Mouse (Mus musculus): ENCODE results near the gene Ermp1. TPM values are rescaled to one million over a fixed set of nuclear protein-coding genes. Genes with fewer than 3 reads are reported as not detected.
A peak's percentile ranks its signal among the peaks of the same experiment; 100 is the strongest.
"Not testable (repeated sequence)": the region's sequence is repeated elsewhere in the genome, so short reads cannot be mapped to it uniquely, and the experiment has no call there.

Ermp1 gene
- polyA plus RNA-seq, 1 experiment = 11.7 TPM

- Histone ChIP-seq H3K27ac (ENCODE audit: insufficient read depth, low read depth, low read length) (no peak overlapping the region), H3K4me1 (ENCODE audit: control insufficient read depth, insufficient read depth, low read length) (0 out of 2 replicates have a peak, but pooled peaks cover 4% of the 10 kb centered on the region), H3K4me3 (ENCODE audit: insufficient read depth, low read length) (no peak overlapping the region)
- TF ChIP-seq CTCF (IDR thresholded peaks at IDR 0.05; ENCODE audit: low read depth, low read length) (no peak), POLR2A (IDR thresholded peaks at IDR 0.05; ENCODE audit: borderline replicate concordance, low read depth, low read length) (no peak)
Measured at GRCm38 (mm10) chr19:29608212-29608611, 40.0 kb downstream of the Ermp1 start.

GRCm38 (mm10) chr19:29607521-29607920 lies 40.7 kb downstream of the Ermp1 start:
- TF ChIP-seq CTCF (IDR thresholded peaks at IDR 0.05; ENCODE audit: low read depth, low read length) (no peak), POLR2A (IDR thresholded peaks at IDR 0.05; ENCODE audit: borderline replicate concordance, low read depth, low read length) (no peak)
- Histone ChIP-seq H3K27ac (ENCODE audit: insufficient read depth, low read depth, low read length) (no peak overlapping the region), H3K4me1 (ENCODE audit: control insufficient read depth, insufficient read depth, low read length) (0 out of 2 replicates have a peak, but pooled peaks cover 4% of the 10 kb centered on the region), H3K4me3 (ENCODE audit: insufficient read depth, low read length) (no peak overlapping the region)

- no peak overlapping the region for H3K4me3 ChIP-seq (ENCODE audit: insufficient read depth, low read length)
- no peak overlapping the region for H3K27ac ChIP-seq (ENCODE audit: insufficient read depth, low read depth, low read length)
- TF ChIP-seq POLR2A (IDR thresholded peaks at IDR 0.05; ENCODE audit: borderline replicate concordance, low read depth, low read length) (no peak), CTCF (IDR thresholded peaks at IDR 0.05; ENCODE audit: low read depth, low read length) (no peak)
- 0 out of 2 replicates have a peak, but pooled peaks cover 4% of the 10 kb centered on the region for H3K4me1 ChIP-seq (ENCODE audit: control insufficient read depth, insufficient read depth, low read length)
Measured at GRCm38 (mm10) chr19:29604653-29605052, 43.6 kb downstream of the Ermp1 start.

- H3K27ac ChIP-seq (ENCODE audit: insufficient read depth, low read depth, low read length) = no peak overlapping the region
- H3K4me1 ChIP-seq (ENCODE audit: control insufficient read depth, insufficient read depth, low read length) = no peaks in the 10 kb centered on the region
- TF ChIP-seq POLR2A (IDR thresholded peaks at IDR 0.05; ENCODE audit: borderline replicate concordance, low read depth, low read length) (no peak), CTCF (IDR thresholded peaks at IDR 0.05; ENCODE audit: low read depth, low read length) (no peak)
- no peak overlapping the region for H3K4me3 ChIP-seq (ENCODE audit: insufficient read depth, low read length)
Measured at GRCm38 (mm10) chr19:29603548-29604353, 44.5 kb downstream of the Ermp1 start.

GRCm38 (mm10) chr19:29598981-29599380 lies 49.2 kb downstream of the Ermp1 start:
- no peaks in the 10 kb centered on the region for H3K4me1 ChIP-seq (ENCODE audit: control insufficient read depth, insufficient read depth, low read length)
- H3K27ac ChIP-seq (ENCODE audit: insufficient read depth, low read depth, low read length) = no peak overlapping the region
- TF ChIP-seq POLR2A (IDR thresholded peaks at IDR 0.05; ENCODE audit: borderline replicate concordance, low read depth, low read length) (no peak), CTCF (IDR thresholded peaks at IDR 0.05; ENCODE audit: low read depth, low read length) (no peak)

GRCm38 (mm10) chr19:29596985-29597384 lies 51.2 kb downstream of the Ermp1 start:
- Histone ChIP-seq H3K4me1 (ENCODE audit: control insufficient read depth, insufficient read depth, low read length) (no peaks in the 10 kb centered on the region), H3K4me3 (ENCODE audit: insufficient read depth, low read length) (no peak overlapping the region), H3K27ac (ENCODE audit: insufficient read depth, low read depth, low read length) (no peak overlapping the region)
- TF ChIP-seq CTCF (IDR thresholded peaks at IDR 0.05; ENCODE audit: low read depth, low read length) (peak; percentile 43), POLR2A (IDR thresholded peaks at IDR 0.05; ENCODE audit: borderline replicate concordance, low read depth, low read length) (no peak)

More at GRCm38 (mm10) chr19:29598981-29599380, 49.2 kb downstream of the Ermp1 start:
- H3K4me3 ChIP-seq (ENCODE audit: insufficient read depth, low read length) = no peak overlapping the region

GRCm38 (mm10) chr19:29596276-29596675 lies 51.9 kb downstream of the Ermp1 start:
- H3K4me1 ChIP-seq (ENCODE audit: control insufficient read depth, insufficient read depth, low read length) = no peaks in the 10 kb centered on the region
- no peak overlapping the region for H3K27ac ChIP-seq (ENCODE audit: insufficient read depth, low read depth, low read length)
- H3K4me3 ChIP-seq (ENCODE audit: insufficient read depth, low read length) = no peak overlapping the region
- TF ChIP-seq POLR2A (IDR thresholded peaks at IDR 0.05; ENCODE audit: borderline replicate concordance, low read depth, low read length) (no peak), CTCF (IDR thresholded peaks at IDR 0.05; ENCODE audit: low read depth, low read length) (no peak)

- not testable (repeated sequence) for H3K4me1 ChIP-seq (ENCODE audit: control insufficient read depth, insufficient read depth, low read length); H3K4me3 ChIP-seq (ENCODE audit: insufficient read depth, low read length); H3K27ac ChIP-seq (ENCODE audit: insufficient read depth, low read depth, low read length)
Measured at GRCm38 (mm10) chr19:29593783-29594182, 54.4 kb downstream of the Ermp1 start.

GRCm38 (mm10) chr19:29583734-29584133 lies 64.5 kb downstream of the Ermp1 start:
- Histone ChIP-seq H3K27ac (ENCODE audit: insufficient read depth, low read depth, low read length) (no peak overlapping the region), H3K4me3 (ENCODE audit: insufficient read depth, low read length) (no peak overlapping the region), H3K4me1 (ENCODE audit: control insufficient read depth, insufficient read depth, low read length) (no peaks in the 10 kb centered on the region)
- TF ChIP-seq CTCF (IDR thresholded peaks at IDR 0.05; ENCODE audit: low read depth, low read length) (no peak), POLR2A (IDR thresholded peaks at IDR 0.05; ENCODE audit: borderline replicate concordance, low read depth, low read length) (no peak)

GRCm38 (mm10) chr19:29582439-29582838 lies 65.8 kb downstream of the Ermp1 start:
- Histone ChIP-seq H3K4me3 (ENCODE audit: insufficient read depth, low read length) (no peak overlapping the region), H3K27ac (ENCODE audit: insufficient read depth, low read depth, low read length) (no peak overlapping the region), H3K4me1 (ENCODE audit: control insufficient read depth, insufficient read depth, low read length) (no peaks in the 10 kb centered on the region)
- TF ChIP-seq CTCF (IDR thresholded peaks at IDR 0.05; ENCODE audit: low read depth, low read length) = no peak
- no peak for TF ChIP-seq POLR2A (IDR thresholded peaks at IDR 0.05; ENCODE audit: borderline replicate concordance, low read depth, low read length)
